Mouse (Mus musculus) testis, postnatal 10 days (tissue): Measurements from ENCODE around the gene Kcna2.

ENCODE experiments used
- DNase-seq: peaks from one replicate; pipeline ENCODE4 v3.0.0; 2021; ENCODE audit warnings: low spot score

Kcna2 gene

DNA sequence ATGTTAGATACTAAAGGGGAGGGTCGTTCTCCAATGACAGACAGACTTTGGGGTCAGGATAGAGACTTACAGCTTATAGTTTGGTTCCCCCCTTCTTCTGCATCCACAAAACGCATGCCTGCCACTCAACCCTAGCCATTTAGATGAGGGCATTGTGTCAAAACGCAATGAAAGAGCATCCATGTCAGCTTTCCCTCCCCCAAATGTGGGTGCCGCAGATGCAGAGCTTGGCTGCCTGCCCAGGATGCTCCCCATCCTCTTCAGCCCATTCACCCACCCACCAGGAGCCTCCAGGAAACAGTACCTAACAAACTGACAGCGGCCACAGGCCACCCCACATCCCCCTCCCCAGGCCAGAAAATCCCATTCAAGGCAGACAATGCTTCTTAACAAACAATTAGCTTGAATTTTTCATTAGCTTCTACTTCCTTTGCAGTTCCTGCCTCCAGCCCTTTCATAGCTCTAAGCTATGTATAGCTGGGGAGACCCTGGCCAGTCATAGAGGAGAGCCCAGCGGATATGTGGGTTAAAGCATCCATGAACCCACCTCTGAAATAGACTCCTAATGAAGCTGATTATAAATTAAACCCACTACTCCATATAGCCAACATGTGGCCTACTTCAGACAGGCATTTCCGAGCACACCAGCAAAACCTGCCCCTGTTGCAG lies 50.1 kb downstream of the Kcna2 start:
- DNase-seq = no peak

DNA sequence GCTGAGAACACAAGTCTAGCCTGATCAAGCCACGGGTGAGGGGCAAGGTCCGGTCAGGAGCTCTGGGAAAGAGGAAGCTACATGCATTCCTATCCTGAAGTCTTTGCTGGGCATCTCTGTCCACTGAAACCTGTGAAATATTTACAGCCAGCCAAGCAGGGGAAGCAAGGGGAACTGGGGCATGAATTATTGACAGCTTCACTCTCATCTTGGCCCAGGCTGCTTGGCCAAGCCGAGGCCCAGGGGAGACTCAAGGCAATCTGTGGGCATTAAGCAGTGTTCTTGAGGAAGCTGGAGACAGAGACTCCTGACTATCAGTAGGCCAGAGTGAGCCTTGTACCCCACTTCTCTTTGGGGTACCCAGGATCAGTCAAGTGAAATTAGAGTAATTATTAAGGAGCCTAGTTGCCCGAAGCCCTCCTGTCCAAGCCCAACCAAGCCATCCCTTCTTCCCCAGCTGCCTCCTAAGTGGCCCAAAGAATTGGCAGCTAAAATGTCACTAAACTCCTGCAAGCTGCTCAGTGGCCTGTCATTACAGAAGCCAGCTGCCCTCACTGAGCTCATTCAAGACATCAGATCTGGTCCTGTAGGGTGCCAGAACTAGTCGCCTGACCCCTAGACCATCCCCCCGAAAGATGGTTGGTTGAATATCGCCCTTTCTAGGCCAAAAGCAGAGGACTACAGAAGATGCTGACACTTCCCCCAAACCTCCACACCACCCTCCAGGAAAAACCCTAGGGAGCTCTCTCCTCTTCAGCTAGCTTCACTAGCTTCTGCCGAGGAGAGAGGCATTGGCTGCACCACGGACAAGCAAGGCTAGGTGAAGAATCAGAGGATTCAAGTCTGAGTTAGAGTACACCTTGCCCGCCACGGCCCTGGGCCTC lies 53.1 kb downstream of the Kcna2 start:
- no peak for DNase-seq

GRCm38 (mm10) chr3:107158856-107159255 lies 57.9 kb downstream of the Kcna2 start:
- DNase-seq = no peak

- no peak for DNase-seq
Measured at GRCm38 (mm10) chr3:107159418-107159817, 58.5 kb downstream of the Kcna2 start.

GRCm38 (mm10) chr3:107159859-107160324 lies 58.9 kb downstream of the Kcna2 start:
- peak; percentile 58 for DNase-seq

DNA sequence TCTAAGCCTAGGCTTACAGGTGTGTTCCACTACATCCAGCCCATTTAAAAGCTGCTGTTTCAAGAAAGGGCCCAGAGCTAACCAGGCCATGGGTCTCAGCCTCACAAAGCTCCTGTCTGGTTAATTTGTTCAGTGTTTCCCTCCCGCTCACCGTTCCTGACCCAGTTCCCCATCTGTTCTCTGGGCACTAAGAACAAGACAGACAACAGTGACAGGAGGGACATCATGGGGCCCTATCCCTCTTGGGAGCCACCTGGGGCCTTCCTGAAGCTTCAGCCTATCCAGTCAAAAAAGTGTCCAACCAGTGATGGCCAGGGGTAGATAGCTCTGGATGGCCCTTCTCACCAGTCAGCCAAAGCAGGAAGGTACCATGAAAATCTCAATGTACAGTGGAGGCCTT lies 61.8 kb downstream of the Kcna2 start:
- no peak for DNase-seq
